Mouse (Mus musculus) forebrain, embryonic 11.5 days (tissue): ENCODE measurements around the gene Snrpa. TPM values are rescaled to one million over a fixed set of nuclear protein-coding genes. Genes with fewer than 3 reads are reported as not detected.

Source experiments
- microRNA counts: library from miRNA; unstranded; fragments of <30 nt; microRNA quantifications from one replicate; lab custom pipeline; 2015
- microRNA-seq: library from miRNA; unstranded; fragments of <30 nt; microRNA quantifications from one replicate; pipeline ENCODE4, GENCODE M21; 2016; ENCODE audit not compliant: insufficient number of aligned reads
- polyA plus RNA-seq: library from polyadenylated mRNA; unstranded; fragments of >200 nt; fragmentation: Nextera tagmentation; extraction: Ambion mirVana; gene quantifications from 2 replicates; pipeline ENCODE4 v1.2.1, GENCODE M21; 2014

Snrpa gene
- polyA plus RNA-seq, 1 experiment from 2014 or later = 369 TPM

MicroRNAs encoded within 50 kb of the gene (microRNA counts, 519-probe panel; counts per million panel counts)
- 31.2 counts per million for microRNA mmu-miR-1191 (lab: Ali Mortazavi, UCI)

Small RNA genes within 50 kb of the gene (microRNA-seq; reads per million reads assigned to microRNA genes)
- gene Mir1191 (2.5 reads per million), gene Mir3101 (not detected)

Other genes with a start within 250 kb of the Snrpa start
- gene Cyp2a12, start 167.2 kb downstream of the Snrpa start, polyA plus RNA-seq = not detected in 2 replicates
- not detected in 2 replicates for gene Cyp2f2, start 76.4 kb downstream of the Snrpa start, polyA plus RNA-seq
- gene Cyp2t4, start 42.6 kb downstream of the Snrpa start, polyA plus RNA-seq = 0.27 TPM in 1 of 2 replicates, not detected in the other
- gene Egln2, start 29.5 kb downstream of the Snrpa start, polyA plus RNA-seq = 60.7 and 70.2 TPM in 2 replicates
- 52.3 and 52.5 TPM in 2 replicates for gene Rab4b, start 17.4 kb downstream of the Snrpa start, polyA plus RNA-seq
- gene Gm21983, start 15.2 kb downstream of the Snrpa start, polyA plus RNA-seq = 0.98 TPM in 1 of 2 replicates, not detected in the other
- 1.6 and 2.4 TPM in 2 replicates for gene Mia, start 15.1 kb downstream of the Snrpa start, polyA plus RNA-seq
- gene BC024978, start 490 bp downstream of the Snrpa start, polyA plus RNA-seq = 4.5 and 5.3 TPM in 2 replicates
- 6.6 and 8.1 TPM in 2 replicates for gene Itpkc, start 32.4 kb upstream of the Snrpa start, polyA plus RNA-seq
- 15.1 and 18.1 TPM in 2 replicates for gene Coq8b, start 36.8 kb upstream of the Snrpa start, polyA plus RNA-seq
- 19.1 and 20.1 TPM in 2 replicates for gene Numbl, start 62.2 kb upstream of the Snrpa start, polyA plus RNA-seq
- gene Ltbp4, start 141.4 kb upstream of the Snrpa start, polyA plus RNA-seq = 11.9 and 13.0 TPM in 2 replicates
- 64.3 and 67.6 TPM in 2 replicates for gene Shkbp1, start 159.7 kb upstream of the Snrpa start, polyA plus RNA-seq
- not detected in 2 replicates for gene Gm20479, start 161.1 kb upstream of the Snrpa start, polyA plus RNA-seq